Mouse (Mus musculus) MEL (cell line): Measurements from ENCODE around the gene Slc47a1. TPM values are rescaled to one million over a fixed set of nuclear protein-coding genes. Genes with fewer than 3 reads are reported as not detected.

Source experiments
- DNase-seq: peaks from one replicate; pipeline ENCODE4 v3.0.0; 2011; ENCODE audit warnings: low read depth, low spot score
- H3K27ac ChIP-seq: 2 replicates; pipeline ENCODE4 v1.5.1; 2012; ENCODE audit warnings: low read depth, mild to moderate bottlenecking, control low read depth, low read length, moderate library complexity; ENCODE audit not compliant: control insufficient read depth
- H3K27me3 ChIP-seq, 2 experiments: fragments of 150-350 bp in 1 of 2; sonication (generic) in 1 of 2; 2 replicates each; pipeline ENCODE4 v1.6.1; 2012; ENCODE audit warnings: low read length in 2 of 2, mild to moderate bottlenecking in 2 of 2, improper control_type of control experiment in 1 of 2, moderate library complexity in 1 of 2; ENCODE audit not compliant: insufficient read depth in 2 of 2, control insufficient read depth in 1 of 2
- H3K36me3 ChIP-seq, 2 experiments: 2 replicates each; pipeline ENCODE4 v1.6.1; 2012 to 2014; ENCODE audit warnings: low read length in 2 of 2, improper control_type of control experiment in 1 of 2, inconsistent platforms in 1 of 2, mild to moderate bottlenecking in 1 of 2; ENCODE audit not compliant: insufficient read depth in 2 of 2, control insufficient read depth in 1 of 2
- H3K4me1 ChIP-seq, 2 experiments: fragments of 150-350 bp in 1 of 2; sonication (generic) in 1 of 2; 2 replicates each; pipeline ENCODE4 v1.6.1; 2012; ENCODE audit warnings: low read length in 2 of 2, improper control_type of control experiment in 1 of 2, mild to moderate bottlenecking in 1 of 2; ENCODE audit not compliant: insufficient read depth in 2 of 2, control insufficient read depth in 1 of 2
- H3K4me3 ChIP-seq, 2 experiments: fragments of 150-350 bp in 1 of 2; sonication (generic) in 1 of 2; 2 replicates each; pipeline ENCODE4 v1.5.1; 2012; ENCODE audit warnings: low read depth in 2 of 2, low read length in 2 of 2, mild to moderate bottlenecking in 2 of 2, moderate library complexity in 2 of 2, control low read depth in 1 of 2, improper control_type of control experiment in 1 of 2; ENCODE audit not compliant: control insufficient read depth in 1 of 2, insufficient read depth in 1 of 2
- H3K79me2 ChIP-seq: 2 replicates; pipeline ENCODE4 v1.6.1; 2012; ENCODE audit warnings: mild to moderate bottlenecking, low read length, moderate library complexity; ENCODE audit not compliant: control insufficient read depth, poor library complexity, insufficient read depth
- H3K9ac ChIP-seq: 2 replicates; pipeline ENCODE4 v1.6.1; 2012; ENCODE audit warnings: low read depth, mild to moderate bottlenecking, control low read depth, low read length, moderate library complexity; ENCODE audit not compliant: control insufficient read depth, poor library complexity, severe bottlenecking
- H3K9me3 ChIP-seq: fragments of 150-350 bp; sonication (generic); replicated peaks from 2 replicates; pipeline ENCODE4 v1.6.1; 2012; ENCODE audit warnings: mild to moderate bottlenecking, low read length, improper control_type of control experiment, moderate library complexity; ENCODE audit not compliant: insufficient read depth
- CHD2 ChIP-seq: IDR thresholded peaks from 2 replicates; pipeline ENCODE4 v1.6.1; 2011; ENCODE audit warnings: low read length, improper control_type of control experiment
- CTCF ChIP-seq, 3 experiments: IDR thresholded peaks in 2 of 3; conservative IDR thresholded peaks in 1 of 3; 2 replicates each; pipeline ENCODE4 v1.5.1; 2011 to 2012; ENCODE audit warnings: low read length in 3 of 3, low read depth in 2 of 3, mild to moderate bottlenecking in 2 of 3, improper control_type of control experiment in 1 of 3, inconsistent platforms in 1 of 3, mixed read lengths in 1 of 3, moderate library complexity in 1 of 3; ENCODE audit not compliant: control insufficient read depth in 1 of 3, insufficient read depth in 1 of 3, poor library complexity in 1 of 3, severe bottlenecking in 1 of 3
- EP300 ChIP-seq, 2 experiments: IDR thresholded peaks; 2 replicates each; pipeline ENCODE4 v1.6.1; 2011; ENCODE audit warnings: improper control_type of control experiment in 2 of 2, low read length in 2 of 2, low read depth in 1 of 2, mild to moderate bottlenecking in 1 of 2
- GATA1 ChIP-seq: IDR thresholded peaks from 2 replicates; pipeline ENCODE4 v1.6.1; 2011; ENCODE audit warnings: low read depth, low read length, improper control_type of control experiment
- HCFC1 ChIP-seq: IDR thresholded peaks from 2 replicates; pipeline ENCODE4 v1.6.1; 2012; ENCODE audit warnings: low read depth, mild to moderate bottlenecking, inconsistent platforms, low read length, improper control_type of control experiment, moderate library complexity
- JUND ChIP-seq: IDR thresholded peaks from 2 replicates; pipeline ENCODE4 v1.6.1; 2011; ENCODE audit warnings: low read depth, mild to moderate bottlenecking, improper control_type of control experiment, low read length
- MAX ChIP-seq: IDR thresholded peaks from 2 replicates; pipeline ENCODE4 v1.6.1; 2011; ENCODE audit warnings: low read length, improper control_type of control experiment
- MAZ ChIP-seq: IDR thresholded peaks from 2 replicates; pipeline ENCODE4 v1.6.1; 2012; ENCODE audit warnings: low read depth, mild to moderate bottlenecking, inconsistent platforms, low read length, improper control_type of control experiment
- MYB ChIP-seq: IDR thresholded peaks from 2 replicates; pipeline ENCODE4 v1.6.1; 2011; ENCODE audit warnings: mild to moderate bottlenecking, low read depth, low read length, improper control_type of control experiment
- MYC ChIP-seq: IDR thresholded peaks from 2 replicates; pipeline ENCODE4 v1.6.1; 2011; ENCODE audit warnings: low read depth, mild to moderate bottlenecking, low read length, improper control_type of control experiment, moderate library complexity
- POLR2AphosphoS5 ChIP-seq: IDR thresholded peaks from 2 replicates; pipeline ENCODE4 v1.6.1; 2012; ENCODE audit warnings: low read depth, borderline replicate concordance, mild to moderate bottlenecking, inconsistent platforms, low read length, moderate library complexity, mixed read lengths
- RAD21 ChIP-seq: IDR thresholded peaks from 2 replicates; pipeline ENCODE4 v1.6.1; 2011; ENCODE audit warnings: mild to moderate bottlenecking, low read depth, low read length, improper control_type of control experiment
- SIN3A ChIP-seq: IDR thresholded peaks from 2 replicates; pipeline ENCODE4 v1.6.1; 2012; ENCODE audit warnings: low read length, improper control_type of control experiment, inconsistent platforms
- SMC3 ChIP-seq: IDR thresholded peaks from 2 replicates; pipeline ENCODE4 v1.6.1; 2011; ENCODE audit warnings: low read depth, low read length, improper control_type of control experiment
- TAL1 ChIP-seq: IDR thresholded peaks from 2 replicates; pipeline ENCODE4 v1.6.1; 2012; ENCODE audit warnings: mild to moderate bottlenecking, inconsistent platforms, low read length, moderate library complexity, mixed read lengths
- USF2 ChIP-seq, 2 experiments: IDR thresholded peaks; 2 replicates each; pipeline ENCODE4 v1.6.1; 2011 to 2012; ENCODE audit warnings: improper control_type of control experiment in 2 of 2, low read length in 2 of 2, borderline replicate concordance in 1 of 2, inconsistent platforms in 1 of 2, low read depth in 1 of 2, mild to moderate bottlenecking in 1 of 2; ENCODE audit not compliant: insufficient read depth in 1 of 2
- ZC3H11A ChIP-seq: IDR thresholded peaks from 2 replicates; pipeline ENCODE4 v1.6.1; 2012; ENCODE audit warnings: low read depth, mild to moderate bottlenecking, inconsistent platforms, low read length, improper control_type of control experiment
- ZKSCAN1 ChIP-seq: IDR thresholded peaks from 2 replicates; pipeline ENCODE4 v1.6.1; 2012; ENCODE audit warnings: low read depth, mild to moderate bottlenecking, inconsistent platforms, low read length, improper control_type of control experiment, moderate library complexity
- ZNF384 ChIP-seq: IDR thresholded peaks from 2 replicates; pipeline ENCODE4 v1.6.1; 2012; ENCODE audit warnings: low read depth, mild to moderate bottlenecking, inconsistent platforms, low read length, improper control_type of control experiment
- polyA plus RNA-seq, 2 experiments: library from polyadenylated mRNA; stranded (reverse) in 1 of 2; unstranded in 1 of 2; fragments of >175 nt in 1 of 2; fragments of >200 nt in 1 of 2; gene quantifications; 2 replicates each; pipeline versions ENCODE4 v1.2.1 to v1.2.4; 2012; ENCODE audit warnings: low replicate concordance in 2 of 2, low read depth in 1 of 2; ENCODE audit not compliant: insufficient read length in 2 of 2, insufficient read depth in 1 of 2, missing spikeins in 1 of 2
- total RNA-seq: library from RNA; depleted of rRNA; stranded (reverse); fragments of 300-350 nt; gene quantifications from 2 replicates; pipeline ENCODE4 v1.2.3, GENCODE M21; 2012

The Slc47a1 gene
- total and polyA plus RNA-seq, 3 experiments = 0.04 TPM; not detected in 2

DNA sequence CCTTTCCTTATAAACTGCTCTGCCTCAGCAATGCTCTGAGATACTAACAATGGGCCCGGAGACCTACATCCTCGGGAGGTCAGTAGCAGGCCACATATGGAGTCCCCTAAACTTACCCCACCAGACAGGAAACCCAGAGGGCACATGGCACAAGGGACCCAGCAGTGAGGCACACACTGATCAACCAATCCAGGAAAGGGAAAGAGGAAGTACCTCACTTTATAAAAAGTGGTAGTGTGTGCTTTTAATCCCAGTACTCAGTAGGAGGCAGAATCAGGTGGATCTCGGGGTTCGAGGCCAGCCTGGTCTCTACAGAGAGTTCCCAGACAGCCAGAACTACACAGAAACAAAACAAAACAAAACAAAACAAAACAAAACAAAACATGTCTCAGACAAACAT lies 37.8 kb downstream of the Slc47a1 start:
- Histone ChIP-seq H3K9me3 (no peaks in the 10 kb centered on the region), H3K36me3 (no peaks in the 10 kb centered on the region), H3K79me2 (no peaks in the 10 kb centered on the region), H3K27ac (no peak overlapping the region), H3K9ac (no peak overlapping the region), H3K4me3 (no peak overlapping the region), H3K4me1 (no peaks in the 10 kb centered on the region; a peak in 2 of 4 replicates), H3K27me3 (peaks cover 0 to 12% of the 10 kb centered on the region in 2 experiments; a peak in 2 of 4 replicates)
- peak; percentile 29 for DNase-seq
- TF ChIP-seq SIN3A (no peak), RAD21 (no peak), JUND (no peak), TAL1 (no peak), MYB (no peak), CHD2 (no peak), ZNF384 (no peak), MAX (peak; percentile 59), HCFC1 (no peak), MYC (0 out of 2 replicates have a peak, but pooled peaks have one; percentile 22)

DNA sequence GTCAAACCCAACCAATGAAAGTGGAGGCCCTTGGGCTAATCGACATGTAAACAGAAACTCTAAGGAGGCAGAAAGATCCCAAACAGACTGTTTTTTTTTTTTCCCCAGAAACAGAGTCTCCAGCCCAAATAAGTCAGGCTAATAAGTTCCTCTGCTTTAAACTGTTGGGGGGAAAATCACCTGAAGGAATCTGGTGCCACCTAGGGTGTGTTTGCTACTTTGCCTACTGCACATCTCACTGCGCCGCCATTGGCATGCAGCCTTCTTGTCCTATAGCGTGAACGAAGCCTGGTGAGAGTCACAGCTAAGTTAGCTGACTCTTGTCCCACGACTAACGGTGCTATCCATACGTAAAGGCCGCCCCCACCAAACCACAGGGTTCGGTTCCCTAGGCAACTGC lies 40.6 kb downstream of the Slc47a1 start:
- Histone ChIP-seq H3K27ac (no peak overlapping the region), H3K9me3 (no peaks in the 10 kb centered on the region), H3K4me1 (no peaks in the 10 kb centered on the region; a peak in 2 of 4 replicates), H3K36me3 (no peaks in the 10 kb centered on the region), H3K27me3 (peaks cover 7 to 15% of the 10 kb centered on the region in 2 experiments), H3K79me2 (no peaks in the 10 kb centered on the region), H3K4me3 (no peak overlapping the region)
- DNase-seq = peak; percentile 24
- peak; percentile 52 for TF ChIP-seq ZC3H11A
- no peak for TF ChIP-seq USF2 (IDR thresholded peaks at IDR 0.05; ENCODE audit: borderline replicate concordance in 1 of 2, insufficient read depth in 1 of 2, low read depth in 1 of 2, low read length in 2 of 2)
- peak; percentile 49 for TF ChIP-seq RAD21
- TF ChIP-seq SMC3 = peak; percentile 59
- no peak for TF ChIP-seq ZKSCAN1
- peak in 1 of 3 experiments; percentile 44; a peak in 2 of 6 replicates for TF ChIP-seq CTCF (IDR thresholded peaks at IDR 0.05 in 2 of 3, conservative IDR thresholded peaks at IDR 0.05 in 1 of 3; ENCODE audit: control insufficient read depth in 1 of 3, insufficient read depth in 1 of 3, low read depth in 2 of 3, low read length in 3 of 3, poor library complexity in 1 of 3, severe bottlenecking in 1 of 3)
- no peak for TF ChIP-seq GATA1
- TF ChIP-seq MAZ = no peak
- no peak for TF ChIP-seq POLR2AphosphoS5
- TF ChIP-seq EP300 (IDR thresholded peaks at IDR 0.05; ENCODE audit: low read depth in 1 of 2, low read length in 2 of 2) = no peak
- TF ChIP-seq, all 39 proteins: peak for 4
- H3K9ac ChIP-seq = no peak overlapping the region
